Mouse (Mus musculus) gastrocnemius, adult 18-20 months (tissue): Measurements from ENCODE around the gene Clcn2. TPM values are rescaled to one million over a fixed set of nuclear protein-coding genes. Genes with fewer than 3 reads are reported as not detected.

Source experiments
- DNase-seq: peaks from one replicate; pipeline ENCODE4 v3.0.0; 2021; ENCODE audit warnings: low spot score
- total RNA-seq, 2 experiments: library from RNA; stranded (reverse); gene quantifications; 2 replicates each; pipeline ENCODE4 v1.2.3; 2021

Gene Clcn2
- total RNA-seq, 2 experiments from 2014 or later = 0.64 to 1.1 TPM

- DNase-seq = no peak
Measured at GRCm38 (mm10) chr16:20723247-20723646, 5.7 kb upstream of the Clcn2 start.

- DNase-seq = no peak
Measured at GRCm38 (mm10) chr16:20722736-20723135, 5.2 kb upstream of the Clcn2 start.

GRCm38 (mm10) chr16:20721808-20722207 is 4.3 kb upstream of the Clcn2 start:
- no peak for DNase-seq

- no peak for DNase-seq
Measured at GRCm38 (mm10) chr16:20717978-20718670, 578 bp upstream of the Clcn2 start.

- DNase-seq = no peak
Measured at GRCm38 (mm10) chr16:20716841-20717180, 735 bp downstream of the Clcn2 start.

- DNase-seq = peak; percentile 63
Measured at GRCm38 (mm10) chr16:20715976-20716840, 1.3 kb downstream of the Clcn2 start.

GRCm38 (mm10) chr16:20715566-20715965 is 2.0 kb downstream of the Clcn2 start:
- DNase-seq = no peak

GRCm38 (mm10) chr16:20715161-20715560 is 2.4 kb downstream of the Clcn2 start:
- DNase-seq = no peak

GRCm38 (mm10) chr16:20714307-20715080 is 3.1 kb downstream of the Clcn2 start:
- no peak for DNase-seq

GRCm38 (mm10) chr16:20712889-20713288 is 4.7 kb downstream of the Clcn2 start:
- DNase-seq = no peak

- no peak for DNase-seq
Measured at GRCm38 (mm10) chr16:20712190-20712589, 5.4 kb downstream of the Clcn2 start.

- DNase-seq = no peak
Measured at GRCm38 (mm10) chr16:20710810-20711209, 6.7 kb downstream of the Clcn2 start.

GRCm38 (mm10) chr16:20710370-20710769 is 7.2 kb downstream of the Clcn2 start:
- no peak for DNase-seq

GRCm38 (mm10) chr16:20708939-20709734 is 8.4 kb downstream of the Clcn2 start:
- DNase-seq = no peak

- no peak for DNase-seq
Measured at GRCm38 (mm10) chr16:20708220-20708938, 9.2 kb downstream of the Clcn2 start.

GRCm38 (mm10) chr16:20706407-20707055 is 11.0 kb downstream of the Clcn2 start:
- DNase-seq = no peak

- DNase-seq = no peak
Measured at GRCm38 (mm10) chr16:20705786-20706185, 11.8 kb downstream of the Clcn2 start.

GRCm38 (mm10) chr16:20703699-20704400 is 13.7 kb downstream of the Clcn2 start:
- no peak for DNase-seq

- no peak for DNase-seq
Measured at GRCm38 (mm10) chr16:20703071-20703470, 14.5 kb downstream of the Clcn2 start.
